Mouse (Mus musculus) ES-Bruce4 (cell line): Measurements from ENCODE around the gene Manbal.
"Not testable (repeated sequence)": the region's sequence is repeated elsewhere in the genome, so short reads cannot be mapped to it uniquely, and the experiment has no call there.

ENCODE experiments used
- CTCF ChIP-seq: IDR thresholded peaks from one replicate; pipeline ENCODE4 v1.8.1; 2011; ENCODE audit warnings: low read depth, low read length
- EP300 ChIP-seq: IDR thresholded peaks from 2 replicates; pipeline ENCODE4 v1.6.1; 2011; ENCODE audit warnings: low read depth, low read length; ENCODE audit not compliant: insufficient read depth

DNA sequence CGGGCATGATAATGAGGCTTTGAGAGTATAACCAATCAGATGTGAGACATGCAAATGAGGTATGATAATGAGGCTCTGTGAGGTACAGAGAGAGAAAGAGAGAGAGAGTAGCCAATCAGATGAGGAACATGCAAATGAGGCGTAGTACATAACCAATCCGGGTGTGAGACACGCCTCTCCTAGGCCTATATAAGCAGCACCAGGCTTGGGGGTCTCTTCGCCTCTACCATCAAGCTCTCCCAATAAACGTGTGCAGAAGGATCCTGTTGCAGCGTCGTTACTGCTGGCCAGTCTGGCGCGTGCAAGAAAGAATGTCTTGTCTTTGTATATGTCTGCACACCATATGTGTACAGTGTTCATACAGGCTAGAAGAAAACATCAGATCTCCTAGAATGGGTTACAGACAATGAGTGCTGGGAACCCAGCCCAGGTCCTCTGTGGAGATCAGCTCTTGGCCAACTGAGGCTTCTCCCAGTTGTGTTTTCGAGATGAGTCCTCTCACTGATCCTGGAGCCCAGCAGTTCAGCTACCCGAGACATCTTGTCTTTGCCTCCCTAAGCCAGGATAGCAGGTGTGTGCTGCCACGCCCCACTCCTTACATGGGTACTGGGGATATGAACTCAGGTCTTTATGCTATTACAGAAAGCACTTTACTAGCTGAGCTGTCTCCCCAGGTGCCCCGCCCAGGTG, 21.7 kb downstream of the Manbal start:
- TF ChIP-seq CTCF, EP300: not testable (repeated sequence)
